Mouse (Mus musculus) ZHBTc4 (cell line): ENCODE data around the gene Ntf3.
A peak's percentile ranks its signal among the peaks of the same experiment; 100 is the strongest.

Source experiments
- DNase-seq: peaks from one replicate; pipeline ENCODE4 v3.0.0-alpha.2; 2011; ENCODE audit warnings: low read depth, low spot score

The Ntf3 gene

DNA sequence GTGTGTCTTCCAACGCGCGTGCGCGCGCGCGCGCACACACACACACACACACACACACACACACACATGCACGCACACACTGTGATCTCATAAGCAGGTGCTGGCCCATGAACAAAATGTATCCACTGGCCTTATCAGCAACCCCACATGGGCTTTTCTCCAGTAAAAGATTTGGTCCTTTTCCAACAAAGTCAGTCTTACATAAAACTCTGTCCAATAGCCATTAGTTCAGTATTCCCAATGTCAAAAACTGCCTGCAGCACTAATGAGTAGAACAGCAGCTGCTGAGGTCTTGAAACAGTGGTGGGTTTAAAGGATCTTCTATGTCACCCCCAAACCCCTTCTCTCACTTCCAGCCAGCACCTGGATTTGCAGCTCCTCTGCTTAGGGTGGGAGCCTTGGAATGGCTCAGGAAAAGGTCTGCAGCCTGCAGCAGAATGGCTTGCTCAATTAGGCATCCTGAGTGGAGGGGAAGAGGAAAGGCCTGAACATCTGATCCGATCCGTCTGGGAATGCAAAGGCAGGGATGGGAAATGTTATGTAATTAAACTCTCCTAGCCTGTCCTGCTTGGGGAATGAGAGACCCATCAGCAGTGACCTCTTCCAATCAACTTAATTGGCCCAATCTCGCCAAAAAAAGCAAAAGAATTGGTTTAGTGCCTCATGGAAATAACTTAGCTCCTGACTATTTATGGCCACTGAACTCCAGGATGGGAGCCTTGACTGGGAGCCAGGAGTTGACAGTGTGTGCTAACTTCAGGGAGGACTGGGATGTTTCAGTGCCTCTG lies 7.2 kb downstream of the Ntf3 start:
- DNase-seq, result no peak

DNA sequence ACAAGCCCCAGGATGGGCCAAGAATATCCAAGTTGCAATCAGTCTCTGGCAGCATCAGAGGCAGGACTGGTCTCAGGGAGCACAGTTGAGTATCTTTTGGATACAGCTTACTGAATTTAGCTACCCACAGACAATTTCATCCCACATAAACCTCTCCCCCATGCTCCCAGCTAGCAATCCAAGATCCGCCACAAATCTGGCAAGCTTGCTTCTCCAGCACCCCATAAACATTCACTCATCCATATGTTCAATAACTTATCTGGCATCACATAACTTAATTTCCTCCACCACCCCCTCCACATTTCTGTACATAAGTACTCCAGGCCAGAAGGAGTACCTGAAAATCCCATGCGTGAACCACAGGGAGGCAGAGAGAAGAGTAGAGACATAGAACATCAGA lies 10.8 kb downstream of the Ntf3 start:
- DNase-seq, result no peak

DNA sequence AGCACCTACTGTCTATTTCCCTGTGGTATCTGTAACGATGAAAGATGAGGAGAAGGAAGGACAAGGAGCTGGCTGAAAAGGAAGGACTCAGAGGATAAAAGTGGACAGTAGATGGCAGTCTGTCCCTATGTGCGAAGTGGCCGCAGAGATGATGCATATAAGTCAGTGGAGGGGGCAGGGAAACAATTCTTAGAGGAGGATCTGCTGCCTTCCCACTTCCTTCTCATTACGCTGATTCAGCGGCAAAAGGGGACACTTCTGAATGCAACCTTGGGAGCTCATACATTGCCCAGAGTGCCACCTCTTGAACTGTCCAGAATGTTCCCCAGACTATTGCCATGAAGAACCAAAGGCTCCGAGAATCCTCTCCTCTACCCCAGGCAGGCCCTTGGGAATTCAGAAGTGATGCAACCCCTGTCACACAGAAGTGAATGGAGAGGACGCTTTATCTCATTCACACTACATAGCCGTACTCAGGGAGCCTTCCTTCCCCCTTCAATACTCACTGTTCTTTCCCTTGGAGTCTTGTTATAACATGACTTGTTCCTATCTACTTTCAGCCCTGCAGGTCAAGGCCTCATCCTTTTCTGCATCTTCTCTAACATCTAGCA lies 12.2 kb downstream of the Ntf3 start:
- no peak for DNase-seq

GRCm38 (mm10) chr6:126153154-126153553 lies 13.6 kb downstream of the Ntf3 start:
- no peak for DNase-seq

DNA sequence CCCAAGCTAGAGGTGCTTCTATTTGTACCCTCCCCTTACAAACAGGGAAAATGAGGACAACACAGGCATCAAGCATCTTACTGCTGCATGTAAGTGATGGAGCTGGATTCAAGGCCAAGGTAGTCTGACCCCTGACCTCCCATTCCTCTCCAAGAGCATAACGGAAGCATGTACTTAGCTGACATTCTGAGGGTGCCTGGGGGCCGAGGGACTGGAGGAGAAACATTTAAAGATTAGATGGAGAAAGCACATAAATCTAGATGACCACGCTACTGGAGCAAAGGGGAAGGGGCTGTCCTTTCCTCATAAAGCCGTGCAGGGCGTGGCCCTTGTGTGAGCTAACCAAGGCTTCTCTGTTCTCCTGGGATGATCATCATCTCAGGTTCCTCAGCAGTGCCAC lies 23.1 kb downstream of the Ntf3 start:
- DNase-seq, result no peak

DNA sequence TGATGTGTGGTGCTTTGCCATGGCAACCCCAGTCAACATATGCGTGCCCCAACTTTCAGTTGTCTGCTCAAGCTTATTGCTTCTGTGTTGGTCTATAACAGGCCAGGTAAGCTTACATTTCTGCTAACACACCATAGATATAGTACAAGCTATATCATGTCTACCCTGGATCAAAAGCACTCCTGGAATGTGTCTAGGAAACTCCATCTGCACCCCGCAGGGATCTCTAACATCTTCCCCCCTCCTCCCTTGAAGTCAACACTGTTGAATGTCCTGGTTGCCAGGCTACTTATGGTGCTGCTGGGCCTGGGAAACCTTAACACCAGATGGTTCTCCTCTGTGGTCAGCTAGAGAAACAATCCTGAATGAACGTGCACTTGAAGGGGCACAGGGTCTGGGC lies 24.0 kb downstream of the Ntf3 start:
- no peak for DNase-seq

DNA sequence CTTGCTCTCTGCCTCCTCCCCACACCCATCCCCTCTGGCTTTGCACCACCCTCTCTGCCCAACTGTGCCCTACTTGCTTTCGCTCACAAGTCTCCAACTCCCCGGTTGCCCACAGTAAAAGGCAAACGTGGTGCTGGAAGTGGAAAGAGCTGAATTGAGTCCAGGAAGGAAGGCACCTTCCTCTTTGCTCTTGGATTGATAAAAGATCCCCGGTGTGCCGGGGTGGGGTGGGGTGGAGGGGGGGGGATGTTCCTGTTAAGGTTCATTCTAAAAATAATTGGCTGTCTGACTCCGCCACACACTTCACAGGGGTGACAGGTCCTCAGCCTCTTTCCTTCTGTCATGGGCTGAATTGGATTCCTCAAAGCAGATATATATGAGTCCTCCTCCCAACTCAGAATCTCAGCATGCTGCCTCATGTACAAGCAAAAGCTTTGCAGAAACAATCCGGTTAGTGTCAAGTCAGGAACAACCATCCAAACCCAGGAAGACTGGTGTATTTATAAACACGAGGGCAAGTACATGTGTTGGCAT lies 24.6 kb downstream of the Ntf3 start:
- no peak for DNase-seq

DNA sequence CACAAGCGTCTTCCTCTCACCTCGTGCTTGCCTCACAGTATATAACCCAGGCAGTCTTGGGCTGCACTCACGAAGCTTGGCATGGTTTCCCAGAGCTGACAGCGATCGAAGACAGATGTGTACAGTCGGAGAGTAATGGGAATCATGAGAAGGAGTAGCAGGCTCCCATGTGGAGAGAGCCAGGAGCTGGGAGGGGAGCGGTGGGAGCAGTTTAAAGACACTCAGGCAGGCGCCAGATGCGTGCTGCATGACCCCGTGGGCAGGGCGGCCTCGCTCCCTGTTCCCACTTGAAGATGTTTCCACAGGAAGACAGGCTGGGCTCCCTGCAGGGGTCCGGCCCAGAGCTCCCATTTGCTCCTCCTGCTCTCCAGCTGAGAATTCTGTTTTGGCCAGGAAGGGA lies 25.2 kb downstream of the Ntf3 start:
- peak; percentile 49 for DNase-seq

DNA sequence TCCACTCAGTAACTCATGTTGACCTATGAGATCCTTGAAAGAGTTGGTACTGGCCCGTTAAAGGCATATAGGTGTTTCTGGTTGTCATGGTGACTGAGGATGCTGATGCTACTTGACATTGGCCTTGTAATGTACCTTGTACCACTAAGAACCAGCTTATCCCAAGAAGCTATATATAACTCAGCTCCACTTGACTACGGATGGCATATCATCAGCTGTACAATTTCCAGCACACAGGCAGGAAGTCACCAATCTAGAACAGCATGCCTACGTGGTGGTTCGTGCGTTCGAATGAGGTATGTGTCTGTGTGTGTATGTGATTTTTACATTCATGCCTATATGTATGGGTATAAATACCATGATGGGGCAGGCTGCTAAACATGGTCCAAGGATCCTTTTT lies 25.7 kb downstream of the Ntf3 start:
- DNase-seq, result no peak

- DNase-seq, result no peak
Measured at GRCm38 (mm10) chr6:126140416-126140815, 26.3 kb downstream of the Ntf3 start.

- DNase-seq, result no peak
Measured at GRCm38 (mm10) chr6:126134155-126134906, 32.4 kb downstream of the Ntf3 start.

- no peak for DNase-seq
Measured at GRCm38 (mm10) chr6:126128238-126128637, 38.5 kb downstream of the Ntf3 start.

DNA sequence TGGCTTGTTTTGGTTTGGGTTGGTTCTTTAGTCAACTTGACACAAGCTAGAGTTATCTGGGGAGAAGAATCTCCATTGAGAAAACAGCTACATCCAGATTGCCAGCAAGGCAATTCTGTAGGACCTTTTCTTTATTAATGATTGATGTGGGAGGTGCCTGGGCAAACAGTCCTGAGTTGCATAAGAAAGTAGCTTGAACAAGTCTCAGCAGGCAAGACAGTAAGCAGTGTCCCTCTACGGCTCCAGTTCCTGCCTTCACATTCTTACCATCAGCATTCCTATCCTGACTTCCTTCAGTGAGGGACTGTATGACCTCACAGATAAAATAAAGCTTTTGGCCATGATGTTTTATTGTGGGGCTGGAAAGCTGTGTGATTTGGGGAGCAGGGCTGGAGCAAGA lies 48.5 kb downstream of the Ntf3 start:
- no peak for DNase-seq

GRCm38 (mm10) chr6:126117191-126117590 lies 49.5 kb downstream of the Ntf3 start:
- DNase-seq, result no peak

- no peak for DNase-seq
Measured at GRCm38 (mm10) chr6:126114934-126115633, 51.6 kb downstream of the Ntf3 start.

DNA sequence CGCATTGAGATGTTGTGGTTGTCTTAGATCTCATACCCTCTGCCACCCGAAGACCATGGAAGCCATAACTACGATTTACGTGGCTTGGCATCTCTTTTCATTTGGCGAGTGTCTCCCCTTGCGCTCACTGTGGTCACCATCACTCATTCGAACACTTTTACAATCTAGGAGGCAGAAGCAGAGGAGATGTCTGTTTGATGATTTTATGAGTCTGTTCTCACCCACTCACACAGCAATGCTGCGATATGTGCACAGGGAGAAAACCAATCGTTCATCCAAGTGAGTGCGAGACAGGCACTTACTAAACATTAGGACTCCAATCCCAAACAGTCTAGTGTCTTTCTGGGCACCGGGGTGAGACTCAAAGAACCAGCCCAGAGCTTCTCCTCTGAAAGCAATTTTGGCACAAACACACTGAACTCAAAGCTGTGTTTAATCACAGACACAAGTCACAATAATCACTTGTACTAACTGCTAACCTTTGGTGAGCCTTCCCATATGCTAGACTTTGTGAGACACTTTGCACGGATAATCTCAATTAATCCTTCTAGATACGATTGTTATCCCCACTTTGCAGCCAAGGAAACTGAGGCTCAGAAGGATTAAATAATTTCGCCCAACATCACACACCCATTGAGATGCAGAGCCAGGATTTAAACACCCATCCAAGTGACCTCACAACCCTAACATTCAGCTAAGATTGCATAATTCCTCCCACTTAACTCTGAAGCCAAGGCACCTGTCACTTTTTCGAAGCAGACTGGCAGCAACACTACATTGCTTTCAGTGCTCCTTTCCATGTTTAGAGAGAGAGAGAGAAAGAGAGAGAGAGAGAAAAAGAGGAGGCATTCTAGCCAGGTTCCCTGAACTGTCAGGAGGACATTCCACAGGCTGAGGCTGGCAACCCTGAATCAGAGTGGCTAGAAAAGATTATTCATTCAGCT lies 55.5 kb downstream of the Ntf3 start:
- no peak for DNase-seq

- no peak for DNase-seq
Measured at GRCm38 (mm10) chr6:126109184-126109583, 57.5 kb downstream of the Ntf3 start.

DNA sequence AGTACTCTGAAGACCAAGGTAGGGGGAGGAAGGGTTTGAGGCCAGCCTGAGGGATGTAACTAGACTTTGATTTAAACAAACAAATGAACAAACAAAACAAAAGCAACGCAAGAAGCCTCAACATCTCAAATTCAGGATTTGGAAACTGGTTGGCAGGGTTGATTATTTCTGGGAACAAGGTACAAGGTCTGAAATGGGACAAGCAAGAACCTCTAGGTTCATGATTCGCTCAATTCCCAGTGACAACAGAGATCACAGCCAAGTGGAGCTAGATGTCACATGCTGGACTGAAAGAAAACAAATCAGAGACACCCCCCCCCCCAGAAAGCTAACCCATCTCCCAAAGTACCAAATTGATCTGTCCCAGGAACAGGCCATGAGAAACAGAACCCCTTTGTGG lies 57.9 kb downstream of the Ntf3 start:
- DNase-seq, result no peak

GRCm38 (mm10) chr6:126107398-126107797 lies 59.3 kb downstream of the Ntf3 start:
- no peak for DNase-seq

DNA sequence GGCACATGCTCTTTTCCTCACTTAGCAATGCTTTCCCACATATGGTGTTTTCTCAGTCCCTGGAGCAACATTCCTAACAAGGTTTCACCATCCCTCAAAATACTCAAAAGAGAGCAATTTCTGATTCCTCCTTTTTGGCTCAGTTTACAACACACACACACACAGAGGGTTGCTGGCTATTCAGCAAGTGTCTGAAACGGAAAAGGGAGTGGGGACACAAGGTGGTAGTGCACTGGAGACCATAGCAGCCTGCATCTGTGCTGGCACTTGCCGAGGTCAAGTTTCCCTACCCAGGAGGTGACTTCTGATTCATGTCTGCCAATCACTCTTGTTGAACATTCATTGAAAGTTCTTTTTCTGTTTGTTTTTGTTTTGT lies 59.9 kb downstream of the Ntf3 start:
- no peak for DNase-seq
